Mouse (Mus musculus): Measurements from ENCODE around the gene Cnot10. TPM values are rescaled to one million over a fixed set of nuclear protein-coding genes. Genes with fewer than 3 reads are reported as not detected.

The Cnot10 gene
- total and polyA plus RNA-seq, 3 experiments, result 42.4 to 143 (median 46.9) TPM

- peak; percentile 69 for DNase-seq (ENCODE audit: low read depth, low spot score)
- Histone ChIP-seq H3K9me3 (replicated peaks; ENCODE audit: insufficient read depth, low read length) (no peaks in the 10 kb centered on the region), H3K9ac (ENCODE audit: control insufficient read depth, low read depth, low read length, poor library complexity, severe bottlenecking) (0 out of 2 replicates have a peak overlapping the region, but pooled peaks have one; percentile 19), H3K4me1 (ENCODE audit: control insufficient read depth in 1 of 2, insufficient read depth in 2 of 2, low read length in 2 of 2) (peaks cover 3 to 12% of the 10 kb centered on the region in 2 experiments), H3K27me3 (ENCODE audit: control insufficient read depth in 1 of 2, insufficient read depth in 2 of 2, low read length in 2 of 2) (no peaks in the 10 kb centered on the region), H3K79me2 (ENCODE audit: control insufficient read depth, insufficient read depth, low read length, poor library complexity) (no peaks in the 10 kb centered on the region), H3K27ac (ENCODE audit: control insufficient read depth, low read depth, low read length) (no peak overlapping the region), H3K4me3 (ENCODE audit: control insufficient read depth in 1 of 2, insufficient read depth in 1 of 2, low read depth in 2 of 2, low read length in 2 of 2) (no peak overlapping the region), H3K36me3 (ENCODE audit: control insufficient read depth in 1 of 2, insufficient read depth in 2 of 2, low read length in 2 of 2) (peaks cover 0 to 8% of the 10 kb centered on the region in 2 experiments; a peak in 2 of 4 replicates)
- TF ChIP-seq SIN3A (IDR thresholded peaks at IDR 0.05; ENCODE audit: low read length) (0 out of 2 replicates have a peak, but pooled peaks have one; percentile 29), ZMIZ1 (IDR thresholded peaks at IDR 0.05; ENCODE audit: low read depth, low read length) (no peak), MYB (IDR thresholded peaks at IDR 0.05; ENCODE audit: low read depth, low read length) (no peak), ZKSCAN1 (IDR thresholded peaks at IDR 0.05; ENCODE audit: low read depth, low read length) (no peak), MAZ (IDR thresholded peaks at IDR 0.05; ENCODE audit: low read depth, low read length) (no peak), USF1 (IDR thresholded peaks at IDR 0.05; ENCODE audit: low read depth, low read length) (no peak), GABPA (IDR thresholded peaks at IDR 0.05; ENCODE audit: low read depth, low read length) (no peak), GATA1 (IDR thresholded peaks at IDR 0.05; ENCODE audit: low read depth, low read length) (peak; percentile 92), TBP (IDR thresholded peaks at IDR 0.05; ENCODE audit: low read depth, low read length) (0 out of 2 replicates have a peak, but pooled peaks have one; percentile 27), RCOR1 (IDR thresholded peaks at IDR 0.05; ENCODE audit: low read depth, low read length) (peak; percentile 75; the same call in 1 of the 2 replicates), POLR2AphosphoS2 (IDR thresholded peaks at IDR 0.05; ENCODE audit: low read length) (no peak), TCF12 (IDR thresholded peaks at IDR 0.05; ENCODE audit: low read depth, low read length) (peak; percentile 87), MAX (IDR thresholded peaks at IDR 0.05; ENCODE audit: low read length) (0 out of 2 replicates have a peak, but pooled peaks have one; percentile 17), CHD1 (IDR thresholded peaks at IDR 0.05; ENCODE audit: low read depth, low read length) (no peak), POLR2AphosphoS5 (IDR thresholded peaks at IDR 0.05; ENCODE audit: borderline replicate concordance, low read depth, low read length) (no peak), MYC (IDR thresholded peaks at IDR 0.05; ENCODE audit: low read depth, low read length) (no peak), E2F4 (IDR thresholded peaks at IDR 0.05; ENCODE audit: borderline replicate concordance, low read depth, low read length) (no peak), JUND (IDR thresholded peaks at IDR 0.05; ENCODE audit: low read depth, low read length) (no peak), CHD2 (IDR thresholded peaks at IDR 0.05; ENCODE audit: low read length) (no peak), MEF2A (IDR thresholded peaks at IDR 0.05; ENCODE audit: extremely low read depth, insufficient replicate concordance, low read depth, low read length, poor library complexity, severe bottlenecking) (no peak), HCFC1 (IDR thresholded peaks at IDR 0.05; ENCODE audit: low read depth, low read length) (no peak), POLR2A (IDR thresholded peaks at IDR 0.05; ENCODE audit: control insufficient read depth in 1 of 2, insufficient read depth in 1 of 2, low read depth in 1 of 2, low read length in 2 of 2, poor library complexity in 1 of 2) (no peak), MXI1 (IDR thresholded peaks at IDR 0.05; ENCODE audit: low read depth, low read length) (peak; percentile 27; the same call in 1 of the 2 replicates), UBTF (IDR thresholded peaks at IDR 0.05; ENCODE audit: borderline replicate concordance, insufficient read depth, low read depth, low read length) (no peak), SMC3 (IDR thresholded peaks at IDR 0.05; ENCODE audit: low read depth, low read length) (no peak), BHLHE40 (IDR thresholded peaks at IDR 0.05; ENCODE audit: borderline replicate concordance, low read depth, low read length) (peak; percentile 11; the same call in 1 of the 2 replicates), CTCF (IDR thresholded peaks at IDR 0.05 in 2 of 3, conservative IDR thresholded peaks at IDR 0.05 in 1 of 3; ENCODE audit: control insufficient read depth in 1 of 3, insufficient read depth in 1 of 3, low read depth in 2 of 3, low read length in 3 of 3, poor library complexity in 1 of 3, severe bottlenecking in 1 of 3) (no peak), ZNF384 (IDR thresholded peaks at IDR 0.05; ENCODE audit: low read depth, low read length) (no peak), NRF1 (IDR thresholded peaks at IDR 0.05; ENCODE audit: insufficient read depth, low read depth, low read length, poor library complexity, severe bottlenecking) (no peak), EP300 (IDR thresholded peaks at IDR 0.05; ENCODE audit: low read depth in 1 of 2, low read length in 2 of 2) (peak; percentile 76 to 86), TAL1 (IDR thresholded peaks at IDR 0.05; ENCODE audit: low read length) (peak; percentile 60), RAD21 (IDR thresholded peaks at IDR 0.05; ENCODE audit: low read depth, low read length) (no peak), ZC3H11A (IDR thresholded peaks at IDR 0.05; ENCODE audit: low read depth, low read length) (no peak), KAT2A (conservative IDR thresholded peaks at IDR 0.05; ENCODE audit: low read depth, low read length) (no peak), NELFE (IDR thresholded peaks at IDR 0.05; ENCODE audit: low read depth, low read length) (no peak), ETS1 (IDR thresholded peaks at IDR 0.05; ENCODE audit: low read depth, low read length) (peak; percentile 73), ELF1 (IDR thresholded peaks at IDR 0.05; ENCODE audit: low read depth, low read length) (peak; percentile 71), USF2 (IDR thresholded peaks at IDR 0.05; ENCODE audit: borderline replicate concordance in 1 of 2, insufficient read depth in 1 of 2, low read depth in 1 of 2, low read length in 2 of 2) (no peak)
Measured at GRCm38 (mm10) chr9:114578646-114579045, 61.3 kb downstream of the Cnot10 start.
